Mouse (Mus musculus) neutrophil, adult 65 days (primary cell): ENCODE measurements around the gene Olfr887. TPM values are rescaled to one million over a fixed set of nuclear protein-coding genes. Genes with fewer than 3 reads are reported as not detected.

ENCODE experiments used
- total RNA-seq: library from RNA; stranded (reverse); gene quantifications from 2 replicates; pipeline ENCODE4 v1.2.4, GENCODE M21; 2023

The Olfr887 gene
- total RNA-seq = not detected in 2 replicates

DNA sequence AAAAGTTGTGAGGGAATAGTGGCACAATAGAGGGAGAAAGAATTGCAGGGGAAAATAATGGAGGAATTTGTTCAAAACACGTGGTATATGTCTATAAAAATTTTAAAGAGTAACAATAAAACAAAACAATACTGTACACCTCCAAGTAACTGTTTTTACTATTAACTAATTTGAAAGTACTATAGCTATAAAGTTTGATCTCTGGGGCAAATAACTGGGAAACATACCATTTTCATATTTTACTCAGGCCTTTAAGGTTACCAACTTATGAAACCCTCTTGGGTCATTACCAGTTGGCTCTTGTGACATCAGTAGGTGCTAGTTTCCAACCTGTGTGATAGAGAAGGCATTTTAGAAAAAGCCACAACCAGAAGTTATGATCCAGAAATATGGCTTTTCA is at the start of gene Olfr887:
Gene Olfr887, plus strand, starts transcription at position 301 of the 400 bp plus-strand sequence.

GRCm38 (mm10) chr9:38046255-38046654 is 37.6 kb upstream of the Olfr887 start, which contains the start of gene Olfr884:
Gene Olfr884, plus strand, starts transcription at chr9:38046555.

GRCm38 (mm10) chr9:38061022-38061421 is 22.9 kb upstream of the Olfr887 start, which contains the start of gene Olfr885:
Gene Olfr885, plus strand, starts transcription at chr9:38061322.

GRCm38 (mm10) chr9:38107828-38108227 is 24.0 kb downstream of the Olfr887 start, which contains the start of gene Olfr888:
Gene Olfr888, plus strand, starts transcription at chr9:38108128.

DNA sequence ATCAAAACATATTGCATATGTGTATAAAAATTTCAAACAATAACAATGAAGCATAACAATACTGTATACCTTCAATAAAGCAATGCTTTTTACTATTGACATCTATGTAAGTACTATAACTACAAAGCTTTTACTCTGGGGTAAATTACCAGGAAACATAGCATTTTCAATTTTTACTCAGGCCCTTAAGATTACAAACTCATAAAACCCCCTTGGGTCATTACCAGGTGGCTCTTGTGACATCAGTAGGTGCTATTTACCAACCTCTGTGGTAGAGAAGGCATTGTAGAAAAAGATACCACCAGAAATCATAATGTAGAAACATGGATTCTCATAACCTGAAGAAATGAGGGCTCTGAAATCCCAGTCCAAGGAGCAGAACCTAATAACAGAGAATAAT is 31.0 kb downstream of the Olfr887 start, which contains the start of gene Olfr889:
Gene Olfr889, plus strand, starts transcription at position 301 of the 400 bp plus-strand sequence.

Other genes starting within 250 kb of the Olfr887 start
- gene Olfr877, start 229.8 kb upstream of the Olfr887 start, total RNA-seq = not detected in 2 replicates
- not detected in 2 replicates for gene Olfr145, start 187.3 kb upstream of the Olfr887 start, total RNA-seq
- gene Olfr878, start 166.2 kb upstream of the Olfr887 start, total RNA-seq = not detected in 2 replicates
- not detected in 2 replicates for gene Olfr881, start 92.2 kb upstream of the Olfr887 start, total RNA-seq
- gene Olfr883, start 58.3 kb upstream of the Olfr887 start, total RNA-seq = not detected in 2 replicates
- not detected in 2 replicates for gene Olfr884, start 37.5 kb upstream of the Olfr887 start, total RNA-seq
- not detected in 2 replicates for gene Olfr885, start 22.8 kb upstream of the Olfr887 start, total RNA-seq
- gene Olfr888, start 24.1 kb downstream of the Olfr887 start, total RNA-seq = not detected in 2 replicates
- not detected in 2 replicates for gene Olfr889, start 31.1 kb downstream of the Olfr887 start, total RNA-seq
- gene Olfr890, start 58.4 kb downstream of the Olfr887 start, total RNA-seq = not detected in 2 replicates
- gene Olfr891, start 96.7 kb downstream of the Olfr887 start, total RNA-seq = not detected in 2 replicates
- gene Olfr893, start 124.3 kb downstream of the Olfr887 start, total RNA-seq = not detected in 2 replicates
- not detected in 2 replicates for gene Olfr894, start 134.0 kb downstream of the Olfr887 start, total RNA-seq
- not detected in 2 replicates for gene Olfr143, start 168.7 kb downstream of the Olfr887 start, total RNA-seq
- not detected in 2 replicates for gene Olfr895, start 183.8 kb downstream of the Olfr887 start, total RNA-seq
- not detected in 2 replicates for gene Olfr896-ps1, start 207.0 kb downstream of the Olfr887 start, total RNA-seq
- gene Olfr25, start 245.0 kb downstream of the Olfr887 start, total RNA-seq = not detected in 2 replicates